Mouse (Mus musculus) CH12.LX (cell line): Measurements from ENCODE around the gene Dclre1b.
A peak's percentile ranks its signal among the peaks of the same experiment; 100 is the strongest.

Experiments
- BHLHE40 ChIP-seq: IDR thresholded peaks from 2 replicates; pipeline ENCODE4 v1.6.1; 2011; ENCODE audit warnings: mild to moderate bottlenecking, low read depth, low read length, improper control_type of control experiment
- CHD1 ChIP-seq: IDR thresholded peaks from 2 replicates; pipeline ENCODE4 v1.6.1; 2012; ENCODE audit warnings: low read depth, low read length, improper control_type of control experiment, inconsistent platforms
- CTCF ChIP-seq, 2 experiments: IDR thresholded peaks in 1 of 2; conservative IDR thresholded peaks in 1 of 2; 2 replicates each; pipeline ENCODE4 v1.5.1; 2011 to 2012; ENCODE audit warnings: low read depth in 2 of 2, low read length in 2 of 2, improper control_type of control experiment in 1 of 2, inconsistent platforms in 1 of 2, mild to moderate bottlenecking in 1 of 2, moderate library complexity in 1 of 2
- E2F4 ChIP-seq: IDR thresholded peaks from 2 replicates; pipeline ENCODE4 v1.6.1; 2011; ENCODE audit warnings: low read depth, low read length, improper control_type of control experiment; ENCODE audit not compliant: insufficient replicate concordance
- ETS1 ChIP-seq: conservative IDR thresholded peaks from 2 replicates; pipeline ENCODE4 v1.6.1; 2012; ENCODE audit warnings: low read depth, mild to moderate bottlenecking, inconsistent platforms, low read length, improper control_type of control experiment, moderate library complexity
- HCFC1 ChIP-seq: IDR thresholded peaks from 2 replicates; pipeline ENCODE4 v1.6.1; 2012; ENCODE audit warnings: low read depth, mild to moderate bottlenecking, inconsistent platforms, low read length, improper control_type of control experiment
- KAT2A ChIP-seq: IDR thresholded peaks from 2 replicates; pipeline ENCODE4 v1.6.1; 2012; ENCODE audit warnings: low read length, improper control_type of control experiment, inconsistent platforms; ENCODE audit not compliant: insufficient replicate concordance
- MXI1 ChIP-seq: IDR thresholded peaks from 2 replicates; pipeline ENCODE4 v1.6.1; 2011; ENCODE audit warnings: mild to moderate bottlenecking, low read depth, low read length, improper control_type of control experiment
- MYC ChIP-seq: IDR thresholded peaks from 2 replicates; pipeline ENCODE4 v1.6.1; 2011; ENCODE audit warnings: low read depth, mild to moderate bottlenecking, improper control_type of control experiment, low read length
- NELFE ChIP-seq: IDR thresholded peaks from 2 replicates; pipeline ENCODE4 v1.6.1; 2011; ENCODE audit warnings: low read depth, low read length, improper control_type of control experiment
- POLR2A ChIP-seq: IDR thresholded peaks from 2 replicates; pipeline ENCODE4 v1.6.1; 2011; ENCODE audit warnings: low read depth, mild to moderate bottlenecking, improper control_type of control experiment, low read length
- POLR2AphosphoS2 ChIP-seq: IDR thresholded peaks from 2 replicates; pipeline ENCODE4 v1.6.1; 2011; ENCODE audit warnings: low read depth, low read length, improper control_type of control experiment
- TCF12 ChIP-seq: IDR thresholded peaks from 2 replicates; pipeline ENCODE4 v1.6.1; 2014; ENCODE audit warnings: low read depth, mild to moderate bottlenecking, inconsistent platforms, low read length, improper control_type of control experiment
- ZMIZ1 ChIP-seq: IDR thresholded peaks from 2 replicates; pipeline ENCODE4 v1.6.1; 2012; ENCODE audit warnings: low read depth, mild to moderate bottlenecking, inconsistent platforms, low read length, improper control_type of control experiment

DNA sequence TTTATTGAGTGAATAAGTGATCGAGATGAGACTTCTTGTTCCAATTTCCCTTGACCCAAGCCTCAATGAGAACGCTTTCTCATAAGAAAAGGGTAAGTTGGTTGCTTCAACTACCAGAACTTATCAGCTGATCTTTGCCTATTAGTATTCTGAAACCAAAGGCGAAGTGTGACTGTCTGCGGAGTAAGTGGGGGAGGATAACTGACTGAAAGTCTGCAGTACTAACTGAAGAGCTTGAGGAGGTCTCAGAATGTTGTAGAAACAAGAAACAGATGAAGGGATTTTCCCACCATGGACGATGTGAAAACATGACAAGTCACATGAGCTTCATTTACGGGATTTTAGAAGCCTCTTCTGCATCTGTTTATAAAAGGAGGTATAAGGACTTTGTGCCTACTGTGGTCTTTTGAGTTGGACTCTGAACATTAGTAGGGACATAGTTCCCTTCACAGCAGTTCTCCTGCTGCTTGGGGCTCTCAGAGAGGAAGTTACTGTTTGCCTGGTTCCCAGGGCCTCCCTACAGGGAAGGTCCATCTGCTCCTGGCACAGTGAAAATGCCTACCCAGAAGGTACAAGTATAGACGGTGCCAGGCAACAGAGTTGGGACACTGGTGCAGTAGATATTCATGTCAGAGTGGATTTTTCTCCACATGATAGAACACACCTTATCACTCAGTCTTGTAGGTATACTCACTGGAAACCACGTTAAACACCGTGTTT is 41.6 kb upstream of the Dclre1b start:
- TF ChIP-seq POLR2AphosphoS2 (no peak), POLR2A (peak; percentile 52; the same call in 1 of the 2 replicates), CTCF (conservative IDR thresholded peaks at IDR 0.05 in 1 of 2, IDR thresholded peaks at IDR 0.05 in 1 of 2; ENCODE audit: low read depth in 2 of 2, low read length in 2 of 2) (no peak), KAT2A (0 out of 2 replicates have a peak, but pooled peaks have one; percentile 15), TCF12 (0 out of 2 replicates have a peak, but pooled peaks have one; percentile 52), HCFC1 (peak; percentile 30; the same call in 1 of the 2 replicates), ETS1 (peak; percentile 95), E2F4 (no peak), CHD1 (no peak; the same call in 1 of the 2 replicates), MYC (peak; percentile 88), NELFE (peak; percentile 28; the same call in 1 of the 2 replicates), BHLHE40 (peak; percentile 98), ZMIZ1 (no peak; the same call in 1 of the 2 replicates), MXI1 (no peak; the same call in 1 of the 2 replicates)
